Mouse (Mus musculus) skeletal muscle tissue, adult 2 months (tissue): ENCODE data around the gene Chrnd.

Source experiments
- DNase-seq: peaks from one replicate; pipeline ENCODE4 v3.0.0-alpha.2; 2012; ENCODE audit warnings: low read depth, low spot score

The Chrnd gene

GRCm38 (mm10) chr1:87190429-87190828 is at the start of gene Chrnd:
Gene Chrnd, plus strand, starts transcription at chr1:87190607.
- no peak for DNase-seq

- no peak for DNase-seq
Observed at GRCm38 (mm10) chr1:87141550-87141949, 48.9 kb upstream of the Chrnd start.

- DNase-seq = peak; percentile 32
Observed at GRCm38 (mm10) chr1:87142456-87142855, 48.0 kb upstream of the Chrnd start.

- DNase-seq = no peak
Observed at GRCm38 (mm10) chr1:87143141-87143540, 47.3 kb upstream of the Chrnd start.

GRCm38 (mm10) chr1:87149422-87149821 is 41.0 kb upstream of the Chrnd start:
- DNase-seq = no peak

GRCm38 (mm10) chr1:87151286-87151685 is 39.1 kb upstream of the Chrnd start:
- peak; percentile 38 for DNase-seq

GRCm38 (mm10) chr1:87153776-87154500 is 36.5 kb upstream of the Chrnd start:
- no peak for DNase-seq

GRCm38 (mm10) chr1:87154501-87155120 is 35.8 kb upstream of the Chrnd start:
- no peak for DNase-seq

GRCm38 (mm10) chr1:87155531-87156198 is 34.7 kb upstream of the Chrnd start:
- DNase-seq = no peak

- no peak for DNase-seq
Observed at GRCm38 (mm10) chr1:87156199-87156587, 34.2 kb upstream of the Chrnd start, which contains the start of gene Ecel1. Gene Ecel1, minus strand, starts transcription at chr1:87156521.

- DNase-seq = no peak
Observed at GRCm38 (mm10) chr1:87159396-87159795, 31.0 kb upstream of the Chrnd start.

- no peak for DNase-seq
Observed at GRCm38 (mm10) chr1:87164164-87164795, 26.1 kb upstream of the Chrnd start.

GRCm38 (mm10) chr1:87164796-87165184 is 25.6 kb upstream of the Chrnd start:
- DNase-seq = no peak

GRCm38 (mm10) chr1:87170458-87170857 is 19.9 kb upstream of the Chrnd start:
- DNase-seq = no peak

GRCm38 (mm10) chr1:87171312-87171711 is 19.1 kb upstream of the Chrnd start:
- DNase-seq = no peak

- no peak for DNase-seq
Observed at GRCm38 (mm10) chr1:87172316-87172715, 18.1 kb upstream of the Chrnd start.

- peak; percentile 38 for DNase-seq
Observed at GRCm38 (mm10) chr1:87174006-87174955, 16.1 kb upstream of the Chrnd start.

GRCm38 (mm10) chr1:87175852-87176292 is 14.5 kb upstream of the Chrnd start:
- DNase-seq = peak; percentile 15

GRCm38 (mm10) chr1:87180896-87181295 is 9.5 kb upstream of the Chrnd start:
- DNase-seq = no peak

GRCm38 (mm10) chr1:87183013-87183412 is 7.4 kb upstream of the Chrnd start, which contains the start of gene Prss56:
Gene Prss56, plus strand, starts transcription at chr1:87183313.
- no peak for DNase-seq
